Mouse (Mus musculus) monocyte, adult 5-6 weeks (primary cell): Measurements from ENCODE around the gene Astl. TPM values are rescaled to one million over a fixed set of nuclear protein-coding genes. Genes with fewer than 3 reads are reported as not detected.

ENCODE experiments used
- ATAC-seq: fragments of 153-309, 156-312 bp; replicated peaks from 2 replicates; pipeline ENCODE4 v1.8.0; 2017; ENCODE audit warnings: mild to moderate bottlenecking; ENCODE audit not compliant: low TSS enrichment, insufficient number of reproducible peaks, severe bottlenecking, poor library complexity, low FRiP score
- total RNA-seq: library from RNA; stranded (forward); fragments of 200-1000, 200-491, 200-594 nt; gene quantifications from 3 replicates; pipeline ENCODE4 v1.2.3, GENCODE M21; 2017

Astl gene
- total RNA-seq, 1 experiment from 2014 or later: 1.1 TPM

DNA sequence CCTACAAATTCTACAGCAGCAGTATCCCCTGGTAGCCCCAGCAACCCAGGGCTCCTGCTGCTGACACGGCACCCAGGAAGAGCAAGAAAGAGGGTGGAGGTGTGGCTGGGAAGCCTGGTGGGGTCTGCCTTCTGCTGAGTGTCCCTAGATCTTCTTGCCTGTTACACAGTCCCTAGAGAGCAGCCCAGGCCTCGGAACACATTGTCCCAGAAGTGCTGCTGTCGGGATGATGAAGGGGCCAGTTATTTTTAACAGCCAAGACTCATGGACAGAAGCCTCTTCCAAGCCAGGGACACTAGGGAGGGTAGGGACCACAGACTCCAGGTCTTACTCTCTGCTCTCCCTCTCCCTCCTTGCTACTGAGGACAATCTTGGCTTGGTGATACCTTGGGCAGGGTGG is 40.8 kb downstream of the Astl start:
- ATAC-seq: no peak

- ATAC-seq: no peak
Measured at GRCm38 (mm10) chr2:127383881-127384280, 45.4 kb downstream of the Astl start.

DNA sequence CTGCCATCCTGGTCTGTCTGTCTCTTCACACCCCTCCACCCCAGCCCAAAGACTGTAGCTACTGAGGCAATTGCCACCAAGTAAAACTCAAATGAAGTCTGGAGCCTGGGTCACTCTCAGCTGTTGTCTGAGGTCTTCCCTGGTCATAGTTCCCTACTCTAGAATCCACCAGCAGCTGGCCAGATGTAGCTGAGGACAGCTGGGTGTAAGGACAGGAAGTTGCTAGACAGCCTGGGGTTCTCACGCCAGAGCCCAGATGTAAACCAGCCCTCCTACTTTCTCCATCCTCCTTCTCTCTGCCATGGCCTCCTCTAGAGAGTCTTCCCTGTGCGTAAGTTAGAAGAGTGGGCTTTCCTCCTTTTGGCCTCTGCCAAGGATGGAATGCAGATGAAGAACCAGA is 49.1 kb downstream of the Astl start:
- ATAC-seq: no peak

GRCm38 (mm10) chr2:127390352-127390751 is 51.9 kb downstream of the Astl start:
- ATAC-seq: no peak

DNA sequence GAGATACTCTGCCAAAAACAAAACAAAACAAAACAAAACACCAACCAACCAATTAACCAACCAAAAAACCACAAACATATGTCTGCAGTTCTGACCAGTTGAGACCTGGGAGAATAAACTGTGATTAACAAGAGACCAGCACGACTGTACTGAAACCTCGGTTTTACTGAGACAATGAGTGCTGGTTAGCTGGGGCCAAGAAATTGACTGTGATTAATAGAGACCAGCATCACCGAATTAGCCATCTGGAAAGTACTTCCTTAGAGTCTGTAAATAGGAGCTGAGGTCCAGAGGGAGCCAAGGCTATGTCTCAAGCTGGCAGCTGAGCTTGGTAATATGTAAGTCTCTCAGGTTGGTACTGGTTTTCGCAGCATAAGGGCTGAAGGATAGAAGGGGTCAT is 52.4 kb downstream of the Astl start:
- no peak for ATAC-seq

DNA sequence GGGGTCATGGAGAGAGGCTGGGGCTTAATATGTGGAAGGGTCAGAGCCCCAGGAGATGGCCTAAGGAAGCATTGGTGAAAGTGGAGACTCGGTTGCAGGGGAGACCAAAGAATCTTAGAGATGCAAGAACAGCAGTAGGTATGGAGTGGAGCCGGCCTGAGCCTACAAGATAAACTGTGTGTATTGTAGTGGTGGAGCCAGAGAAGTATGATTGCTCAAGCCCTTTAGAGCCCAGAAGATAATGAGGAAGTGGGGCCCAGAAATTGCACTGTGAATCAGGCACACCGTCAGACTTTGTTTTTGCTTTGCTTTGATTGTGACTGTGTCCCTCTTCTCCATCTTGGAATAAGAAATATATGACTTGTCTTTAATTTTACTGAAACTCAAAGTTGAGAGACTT is 52.9 kb downstream of the Astl start:
- ATAC-seq: peak; percentile 42; the same call in 1 of the 2 replicates

DNA sequence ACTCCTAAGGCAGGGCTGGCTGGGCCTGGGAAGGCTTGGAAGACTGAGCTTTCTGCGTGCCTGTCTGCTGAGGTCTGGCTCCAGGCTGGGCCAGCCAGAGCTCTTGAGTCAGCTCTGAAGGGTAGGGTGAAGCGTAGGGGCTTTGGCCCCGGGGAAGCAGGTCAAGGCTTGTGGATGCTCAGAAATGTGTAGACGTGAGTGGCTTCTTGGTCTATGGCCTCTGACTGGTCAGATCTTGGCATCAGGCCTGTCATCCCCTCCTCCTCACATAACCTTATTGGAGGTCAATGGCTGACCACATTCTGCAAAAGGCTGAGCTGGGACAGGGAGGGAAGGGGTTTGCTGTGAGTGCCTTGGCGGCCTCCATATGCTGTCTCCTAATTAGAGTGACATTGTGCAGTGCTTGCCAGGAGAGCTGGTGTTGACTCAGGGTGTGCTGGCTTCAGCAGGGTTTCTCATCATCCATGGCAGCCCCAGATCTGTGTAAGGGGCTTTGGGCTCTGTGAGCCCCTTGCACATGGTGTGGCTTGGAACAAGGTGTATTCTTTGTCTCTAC is 56.2 kb downstream of the Astl start:
- no peak for ATAC-seq

DNA sequence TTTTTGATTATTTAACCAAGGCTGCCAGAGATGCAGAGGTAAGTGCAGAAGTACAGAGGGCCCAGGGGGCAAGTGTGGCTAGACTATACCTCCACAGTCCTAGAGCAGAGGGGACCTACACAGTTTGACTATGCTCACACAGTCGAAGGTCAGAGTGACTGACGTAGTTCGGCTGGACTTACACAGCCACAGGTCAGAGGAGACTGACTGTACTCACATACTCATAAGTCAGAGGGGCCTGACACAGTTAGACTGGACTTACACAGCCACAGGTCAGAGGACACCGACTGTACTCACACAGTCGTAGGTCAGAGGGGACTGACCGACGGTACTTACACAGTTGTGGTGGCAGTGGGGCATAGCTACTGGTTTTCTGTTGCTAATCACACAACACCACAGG is 60.3 kb downstream of the Astl start:
- ATAC-seq: no peak

Other genes starting within 250 kb of the Astl start
- gene Ncaph, start 204.7 kb upstream of the Astl start, total RNA-seq: 3.0 to 8.1 TPM (median 4.6 TPM) in 3 replicates
- 10.8 to 22.5 TPM (median 14.0 TPM) in 3 replicates for gene Itpripl1, start 195.2 kb upstream of the Astl start, total RNA-seq
- gene 1810024B03Rik, start 130.4 kb upstream of the Astl start, total RNA-seq: 1.1 to 3.4 TPM (median 2.5 TPM) in 3 replicates
- 146 to 205 TPM (median 156 TPM) in 3 replicates for gene Snrnp200, start 130.3 kb upstream of the Astl start, total RNA-seq
- gene Ciao1, start 90.8 kb upstream of the Astl start, total RNA-seq: 24.8 to 32.6 TPM (median 28.7 TPM) in 3 replicates
- 43.9 to 86.2 TPM (median 50.4 TPM) in 3 replicates for gene Tmem127, start 90.7 kb upstream of the Astl start, total RNA-seq
- 76.8 to 93.7 TPM (median 93.1 TPM) in 3 replicates for gene Stard7, start 68.4 kb upstream of the Astl start, total RNA-seq
- 141 to 443 TPM (median 158 TPM) in 3 replicates for gene Dusp2, start 2.5 kb upstream of the Astl start, total RNA-seq
- gene Adra2b, start 24.6 kb downstream of the Astl start, total RNA-seq: 0.10 TPM in 1 of 3 replicates, not detected in the others
- gene Gpat2, start 86.6 kb downstream of the Astl start, total RNA-seq: not detected in 3 replicates
- 6.5 to 14.6 TPM (median 7.1 TPM) in 3 replicates for gene Fahd2a, start 105.9 kb downstream of the Astl start, total RNA-seq
- gene Kcnip3, start 183.5 kb downstream of the Astl start, total RNA-seq: 3.9 to 25.7 TPM (median 6.4 TPM) in 3 replicates
- gene Prom2, start 202.8 kb downstream of the Astl start, total RNA-seq: not detected in 3 replicates
- gene Zfp661, start 248.5 kb downstream of the Astl start, total RNA-seq: 1.3 to 2.9 TPM (median 2.2 TPM) in 3 replicates
- gene Mrps5, start 248.6 kb downstream of the Astl start, total RNA-seq: 29.1 to 59.9 TPM (median 46.1 TPM) in 3 replicates